Mouse (Mus musculus) kidney, adult 9 months (tissue): ENCODE results near the gene Pccb.

Experiments used
- DNase-seq: peaks from one replicate; pipeline ENCODE4 v3.0.0; 2022

The Pccb gene

GRCm38 (mm10) chr9:100984381-100985310, 50.1 kb downstream of the Pccb start:
- no peak for DNase-seq

- DNase-seq = no peak
Observed at GRCm38 (mm10) chr9:100982786-100983185, 51.9 kb downstream of the Pccb start.

- no peak for DNase-seq
Observed at GRCm38 (mm10) chr9:100979260-100979659, 55.4 kb downstream of the Pccb start.

- no peak for DNase-seq
Observed at GRCm38 (mm10) chr9:100978666-100979065, 56.0 kb downstream of the Pccb start.

- no peak for DNase-seq
Observed at GRCm38 (mm10) chr9:100969461-100969860, 65.2 kb downstream of the Pccb start.

GRCm38 (mm10) chr9:100964106-100964505, 70.6 kb downstream of the Pccb start:
- no peak for DNase-seq

GRCm38 (mm10) chr9:100963428-100963912, 71.2 kb downstream of the Pccb start:
- no peak for DNase-seq

- DNase-seq = no peak
Observed at GRCm38 (mm10) chr9:100962903-100963427, 71.7 kb downstream of the Pccb start.

GRCm38 (mm10) chr9:100951481-100951880, 83.2 kb downstream of the Pccb start:
- peak; percentile 27 for DNase-seq

GRCm38 (mm10) chr9:100944677-100945365, 89.9 kb downstream of the Pccb start:
- DNase-seq = no peak

GRCm38 (mm10) chr9:100942042-100942441, 92.7 kb downstream of the Pccb start:
- no peak for DNase-seq
